Mouse (Mus musculus) ES-E14 (cell line): ENCODE measurements around the gene Trio.

Source experiments
- CHD2 ChIP-seq: IDR thresholded peaks from 2 replicates; pipeline ENCODE4 v1.6.1; 2014; ENCODE audit warnings: mild to moderate bottlenecking, low read depth, low read length, inconsistent platforms
- ZC3H11A ChIP-seq: IDR thresholded peaks from 2 replicates; pipeline ENCODE4 v1.6.1; 2012; ENCODE audit warnings: low read depth, mild to moderate bottlenecking, inconsistent platforms, low read length, borderline replicate concordance

GRCm38 (mm10) chr15:27916204-27916603 is 109.4 kb downstream of the Trio start:
- TF ChIP-seq CHD2 (no peak), ZC3H11A (no peak)
